Mouse (Mus musculus) embryonic facial prominence, embryonic 11.5 days (tissue): ENCODE data around the gene Gm20388. TPM values are rescaled to one million over a fixed set of nuclear protein-coding genes. Genes with fewer than 3 reads are reported as not detected.

Experiments
- ATAC-seq: fragments of 200-750 bp; cut with Nextera tagmentation; replicated peaks from 2 replicates; pipeline ENCODE4 v1.8.0; 2017; ENCODE audit warnings: low read depth; ENCODE audit not compliant: insufficient number of reproducible peaks, low FRiP score, low TSS enrichment
- DNase-seq: peaks from one replicate; pipeline ENCODE4 v3.0.0-alpha.2; 2015; ENCODE audit warnings: low spot score
- H3K27ac ChIP-seq: fragments of 300-500 bp; sonication (generic); replicated peaks from 2 replicates; pipeline ENCODE4 v1.5.1; 2014; ENCODE audit warnings: mild to moderate bottlenecking, low read depth, low read length, control low read depth
- H3K27me3 ChIP-seq: fragments of 300-500 bp; sonication (generic); 2 replicates; pipeline ENCODE4 v1.6.1; 2014; ENCODE audit warnings: mild to moderate bottlenecking, low read length, moderate library complexity, mixed read lengths; ENCODE audit not compliant: control insufficient read depth, insufficient read depth
- H3K36me3 ChIP-seq: fragments of 300-500 bp; sonication (generic); replicated peaks from 2 replicates; pipeline ENCODE4 v1.6.1; 2014; ENCODE audit warnings: low read depth, mild to moderate bottlenecking, low read length, moderate library complexity, mixed read lengths; ENCODE audit not compliant: control insufficient read depth, insufficient read depth
- H3K4me1 ChIP-seq: fragments of 300-500 bp; sonication (generic); 2 replicates; pipeline ENCODE4 v1.6.1; 2014; ENCODE audit warnings: low read length, mixed read lengths; ENCODE audit not compliant: control insufficient read depth, insufficient read depth
- H3K4me2 ChIP-seq: fragments of 300-500 bp; sonication (generic); 2 replicates; pipeline ENCODE4 v1.6.1; 2014; ENCODE audit warnings: low read depth, mild to moderate bottlenecking, control low read depth, low read length, moderate library complexity
- H3K4me3 ChIP-seq: fragments of 300-500 bp; sonication (generic); 2 replicates; pipeline ENCODE4 v1.5.1; 2014; ENCODE audit warnings: low read depth, low read length, control low read depth
- H3K9ac ChIP-seq: fragments of 300-500 bp; sonication (generic); replicated peaks from 2 replicates; pipeline ENCODE4 v1.6.1; 2014; ENCODE audit warnings: mild to moderate bottlenecking, control low read depth, low read length
- H3K9me3 ChIP-seq: fragments of 300-500 bp; sonication (generic); replicated peaks from 2 replicates; pipeline ENCODE4 v1.6.1; 2016; ENCODE audit warnings: mild to moderate bottlenecking, low read length, inconsistent platforms, mixed read lengths; ENCODE audit not compliant: control insufficient read depth
- WGBS: fragments of 180-500 bp; shearing (Covaris S2); extraction: QIAGEN DNeasy Blood & Tissue Kit; methylation state at CpG from one replicate; pipeline ENCODE4 v1.1.7; 2014; 5-methylcytosine and 5-hydroxymethylcytosine counted together
- polyA plus RNA-seq: library from polyadenylated mRNA; unstranded; fragments of >200 nt; fragmentation: Nextera tagmentation; extraction: Ambion mirVana; gene quantifications from 2 replicates; pipeline ENCODE4 v1.2.1, GENCODE M21; 2014

Gene Gm20388
- polyA plus RNA-seq, 1 experiment from 2014 or later, result 3.1 TPM

GRCm38 (mm10) chr8:121932668-121933520, 2022.3 kb downstream of the Gm20388 start:
- Histone ChIP-seq H3K9me3 (no peaks in the 10 kb centered on the region), H3K4me2 (no peak overlapping the region), H3K9ac (no peak overlapping the region), H3K27me3 (no peaks in the 10 kb centered on the region; the same call in 1 of the 2 replicates), H3K27ac (no peak overlapping the region), H3K4me1 (no peaks in the 10 kb centered on the region), H3K36me3 (no peaks in the 10 kb centered on the region), H3K4me3 (no peak overlapping the region)
- DNase-seq (no peak), ATAC-seq (no peak)
- 84% methylated on average over 14 of the region's 14 CpGs for WGBS

DNA sequence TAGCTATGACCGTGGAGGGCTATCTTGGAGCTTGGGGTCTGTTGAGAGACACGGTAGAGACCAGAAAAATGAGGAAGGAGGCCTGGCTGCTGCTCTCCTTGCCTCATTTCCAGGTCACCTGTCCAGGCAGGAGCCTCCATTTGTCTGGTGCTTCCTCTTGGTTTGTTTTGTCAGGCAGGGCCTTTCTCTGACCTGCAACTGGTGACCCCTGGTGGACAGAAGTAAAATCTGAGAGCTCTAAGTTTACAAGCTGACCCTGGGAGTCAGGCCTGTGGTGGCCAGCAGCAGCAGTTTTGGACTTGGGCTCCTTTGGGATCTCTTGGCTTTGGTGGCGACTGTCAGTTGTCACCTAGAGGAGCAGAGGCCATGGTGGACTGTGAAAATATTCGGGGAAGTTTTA, 2023.9 kb downstream of the Gm20388 start:
- no peaks in the 10 kb centered on the region for H3K4me1 ChIP-seq
- no peaks in the 10 kb centered on the region for H3K9me3 ChIP-seq
- no peaks in the 10 kb centered on the region; the same call in 1 of the 2 replicates for H3K27me3 ChIP-seq
- no peaks in the 10 kb centered on the region for H3K36me3 ChIP-seq
- DNase-seq (peak; percentile 62), ATAC-seq (no peak)
- WGBS, result 36% methylated on average over 4 of the region's 4 CpGs
- H3K4me2 ChIP-seq, result no peak overlapping the region
- no peak overlapping the region for H3K27ac ChIP-seq
- no peak overlapping the region for H3K9ac ChIP-seq
- H3K4me3 ChIP-seq, result no peak overlapping the region

DNA sequence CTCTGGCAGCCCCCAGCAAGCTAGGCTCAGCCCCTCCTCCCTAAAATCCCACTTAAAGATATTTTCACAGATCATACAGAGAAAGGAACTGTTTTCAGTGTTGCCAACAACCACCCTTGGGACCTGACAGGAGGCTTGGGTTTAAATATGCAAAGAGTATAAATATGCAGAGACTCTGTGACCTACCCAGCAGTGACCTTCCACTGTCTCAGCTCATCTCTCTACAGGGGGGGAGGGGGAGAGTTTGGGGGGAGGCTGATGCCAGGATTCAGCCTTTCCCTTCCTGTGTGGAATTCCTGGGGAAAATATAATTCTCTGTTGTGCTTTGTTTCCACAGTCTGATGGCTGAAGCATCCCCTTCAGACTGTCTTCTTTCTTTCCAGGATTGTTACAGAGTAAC, 2024.3 kb downstream of the Gm20388 start:
- Histone ChIP-seq H3K9ac (no peak overlapping the region), H3K27ac (no peak overlapping the region), H3K4me2 (no peak overlapping the region), H3K9me3 (no peaks in the 10 kb centered on the region), H3K36me3 (no peaks in the 10 kb centered on the region), H3K4me3 (no peak overlapping the region), H3K4me1 (no peaks in the 10 kb centered on the region), H3K27me3 (no peaks in the 10 kb centered on the region; the same call in 1 of the 2 replicates)
- DNase-seq (no peak), ATAC-seq (no peak)

- H3K4me3 ChIP-seq, result no peak overlapping the region
- H3K9me3 ChIP-seq, result no peaks in the 10 kb centered on the region
- H3K9ac ChIP-seq, result no peak overlapping the region
- H3K36me3 ChIP-seq, result no peaks in the 10 kb centered on the region
- ATAC-seq (no peak; the same call in 1 of the 2 replicates), DNase-seq (peak; percentile 48)
- no peaks in the 10 kb centered on the region; the same call in 1 of the 2 replicates for H3K27me3 ChIP-seq
- WGBS, result 50% methylated on average over 12 of the region's 12 CpGs
- H3K27ac ChIP-seq, result no peak overlapping the region
- H3K4me2 ChIP-seq, result no peak overlapping the region
- H3K4me1 ChIP-seq, result no peaks in the 10 kb centered on the region
Observed at GRCm38 (mm10) chr8:121935341-121936294, 2025.0 kb downstream of the Gm20388 start.

DNA sequence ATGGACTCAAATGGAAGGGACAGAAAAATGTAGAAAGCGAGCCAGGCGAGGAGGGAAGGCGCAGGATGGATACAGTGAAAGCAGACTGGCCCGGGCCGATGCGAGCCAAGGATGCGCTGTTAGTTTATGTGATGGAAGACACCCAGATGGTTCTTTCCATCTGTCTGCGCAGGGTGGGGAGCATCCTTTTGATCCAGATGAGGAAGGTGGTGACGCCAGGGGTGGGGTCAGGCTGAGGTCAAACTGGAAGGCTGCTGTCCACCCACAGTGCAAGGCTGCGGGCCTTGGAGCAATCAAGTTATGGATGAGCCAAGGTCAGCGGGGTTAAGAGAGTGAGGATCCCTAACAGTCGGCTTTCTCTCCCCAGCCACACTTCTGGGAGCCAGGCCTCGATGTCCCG, 2025.8 kb downstream of the Gm20388 start:
- DNase-seq, result no peak
- H3K36me3 ChIP-seq, result no peaks in the 10 kb centered on the region
- WGBS, result 72% methylated on average over 14 of the region's 14 CpGs

DNA sequence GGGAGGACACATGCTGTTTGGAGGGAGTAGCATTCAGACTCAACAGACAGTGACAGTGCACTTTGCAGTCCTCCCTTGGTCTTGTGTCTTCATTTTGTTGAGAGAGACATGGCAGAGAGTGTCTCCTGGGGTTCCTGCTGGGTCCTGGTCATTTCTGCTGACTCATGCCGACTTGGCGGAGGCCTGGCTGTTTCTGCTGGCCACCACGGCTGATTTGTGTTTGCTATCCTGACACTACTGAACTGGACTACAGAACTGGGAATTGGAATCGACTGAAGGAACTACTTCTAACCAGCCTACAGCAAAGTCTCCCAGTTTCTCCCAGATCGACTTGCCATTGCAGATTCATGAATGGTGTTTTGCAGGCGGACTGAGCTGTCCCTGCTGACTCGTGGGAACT, 2028.1 kb downstream of the Gm20388 start:
- no peak for ATAC-seq

More for the DNA sequence above, 2025.8 kb downstream of the Gm20388 start:
- H3K4me2 ChIP-seq, result no peak overlapping the region
- H3K27ac ChIP-seq, result no peak overlapping the region
- no peak overlapping the region for H3K4me3 ChIP-seq
- H3K9ac ChIP-seq, result no peak overlapping the region
- H3K27me3 ChIP-seq, result no peaks in the 10 kb centered on the region; the same call in 1 of the 2 replicates
- ATAC-seq, result no peak
- H3K9me3 ChIP-seq, result no peaks in the 10 kb centered on the region
- H3K4me1 ChIP-seq, result no peaks in the 10 kb centered on the region

DNA sequence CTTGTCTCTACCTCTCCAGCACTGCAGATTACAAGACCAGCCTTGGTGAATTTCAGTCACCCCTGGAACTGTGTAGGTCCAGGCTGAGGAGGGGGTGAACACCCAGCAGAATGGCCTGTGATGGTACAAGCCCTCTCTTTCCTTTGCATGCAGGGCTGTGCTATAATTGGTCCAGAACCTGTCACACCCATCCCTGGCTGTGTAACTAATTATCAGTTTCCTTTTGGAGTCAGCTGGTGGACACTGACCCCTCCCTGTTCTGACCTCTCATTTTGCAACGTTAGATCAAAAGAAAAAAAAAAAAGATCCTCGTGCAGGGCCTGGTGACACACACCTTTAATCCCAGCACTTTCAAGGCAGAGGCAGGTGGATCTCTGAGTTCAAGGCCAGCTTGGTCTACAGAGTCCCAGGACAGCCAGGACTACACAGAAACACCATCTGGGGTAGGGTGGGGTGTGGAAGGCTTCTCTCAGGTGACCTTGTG, 2032.5 kb downstream of the Gm20388 start:
- ATAC-seq (no peak), DNase-seq (no peak)
- no peaks in the 10 kb centered on the region for H3K36me3 ChIP-seq
- H3K9ac ChIP-seq, result no peak overlapping the region
- no peak overlapping the region for H3K4me3 ChIP-seq
- H3K4me2 ChIP-seq, result no peak overlapping the region
- no peaks in the 10 kb centered on the region; the same call in 1 of the 2 replicates for H3K4me1 ChIP-seq
- no peaks in the 10 kb centered on the region for H3K9me3 ChIP-seq
- H3K27ac ChIP-seq, result no peak overlapping the region
- H3K27me3 ChIP-seq, result no peaks in the 10 kb centered on the region
- 24% methylated on average over 2 of the region's 2 CpGs for WGBS

More for the DNA sequence above, 2028.1 kb downstream of the Gm20388 start:
- H3K9me3 ChIP-seq, result no peaks in the 10 kb centered on the region
- no peaks in the 10 kb centered on the region; the same call in 1 of the 2 replicates for H3K27me3 ChIP-seq
- no peaks in the 10 kb centered on the region for H3K4me1 ChIP-seq
- DNase-seq, result no peak
- no peak overlapping the region for H3K4me3 ChIP-seq
- no peak overlapping the region for H3K27ac ChIP-seq
- WGBS, result 83% methylated on average over 7 of the region's 7 CpGs
- H3K4me2 ChIP-seq, result no peak overlapping the region
- no peaks in the 10 kb centered on the region for H3K36me3 ChIP-seq
- H3K9ac ChIP-seq, result no peak overlapping the region
